Mouse (Mus musculus) adrenal gland, postnatal 4 days (tissue): ENCODE data around the gene Klra3. TPM values are rescaled to one million over a fixed set of nuclear protein-coding genes. Genes with fewer than 3 reads are reported as not detected.
"Not testable (repeated sequence)": the region's sequence is repeated elsewhere in the genome, so short reads cannot be mapped to it uniquely, and the experiment has no call there.

Experiments
- DNase-seq, 2 experiments: peaks; one replicate each; pipeline ENCODE4 v3.0.0; 2021 to 2022; ENCODE audit warnings: low spot score in 2 of 2, mixed read lengths in 2 of 2
- long read RNA-seq, 2 experiments: library from polyadenylated mRNA; stranded (forward); transcript quantifications; one replicate each; pipeline ENCODE4 v2.0.0; 2021
- total RNA-seq, 2 experiments: library from RNA; stranded (reverse); gene quantifications; 2 replicates each; pipeline ENCODE4 v1.2.3; 2021

Gene Klra3
- not detected for total RNA-seq
- long read RNA-seq, experiment 1 = 0 reads
- long read RNA-seq, experiment 2 = 0 reads

DNA sequence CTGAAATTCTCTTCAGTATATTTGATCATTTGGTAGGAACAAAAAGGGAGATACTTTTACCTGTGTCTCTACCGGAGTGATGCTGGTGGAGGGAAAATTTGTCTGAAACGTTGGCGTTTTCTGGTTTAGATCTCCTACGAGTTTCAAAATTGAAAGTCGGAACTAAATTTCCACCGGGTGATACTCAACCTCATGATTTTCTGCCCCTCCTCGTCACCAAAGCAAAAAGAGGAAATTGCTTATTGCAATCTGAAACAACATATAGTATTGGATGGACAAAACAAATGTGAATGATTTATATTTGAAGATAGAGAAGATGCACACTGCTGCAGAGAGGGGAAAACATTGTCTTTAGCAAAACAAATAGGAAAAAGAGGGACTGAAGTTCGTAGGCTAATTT, at the start of gene Klra3:
Gene Klra3 (minus strand): TSS at position 164 of the 400 bp plus-strand sequence.
- DNase-seq = no peak

DNA sequence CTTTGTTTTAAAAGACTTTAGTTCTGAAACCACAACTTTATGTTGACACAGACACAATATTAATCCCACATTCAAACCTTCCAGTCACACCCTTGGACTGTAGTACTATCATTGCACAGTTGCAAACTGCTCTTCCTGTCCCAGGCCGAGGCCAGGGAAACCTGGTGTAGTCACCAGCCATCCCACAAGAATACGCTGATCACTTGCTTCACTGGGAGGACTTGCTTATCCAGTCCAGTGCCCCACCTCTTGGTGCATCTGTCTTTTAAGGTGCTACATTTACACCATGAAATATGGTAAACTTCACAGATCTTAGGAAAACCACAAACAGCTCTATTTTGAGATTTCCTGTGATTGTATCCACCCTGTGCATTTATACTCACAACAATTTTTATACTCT, 49.4 kb upstream of the Klra3 start, which contains the start of gene Klra1:
Gene Klra1 (minus strand): TSS at position 125 of the 400 bp plus-strand sequence.
- no peak for DNase-seq

DNA sequence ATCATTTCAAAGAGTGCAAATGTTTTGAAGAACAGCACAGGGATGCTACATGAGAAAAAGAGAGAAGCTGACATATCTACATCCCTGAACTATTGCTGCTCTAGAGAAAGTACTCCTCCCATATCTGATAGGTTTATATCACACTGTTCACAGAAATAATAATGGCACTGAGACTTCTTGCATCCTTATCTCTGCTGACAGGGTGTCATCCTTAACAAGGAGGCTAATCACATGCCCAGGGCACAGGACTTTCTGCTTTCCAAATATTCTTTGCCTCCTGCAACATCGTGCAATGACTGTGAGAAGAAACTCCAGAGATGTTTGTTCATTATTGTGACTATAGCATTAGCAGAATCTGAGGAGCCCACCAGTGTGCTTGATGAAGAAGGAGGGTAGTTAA, 48.4 kb upstream of the Klra3 start:
- DNase-seq = no peak

DNA sequence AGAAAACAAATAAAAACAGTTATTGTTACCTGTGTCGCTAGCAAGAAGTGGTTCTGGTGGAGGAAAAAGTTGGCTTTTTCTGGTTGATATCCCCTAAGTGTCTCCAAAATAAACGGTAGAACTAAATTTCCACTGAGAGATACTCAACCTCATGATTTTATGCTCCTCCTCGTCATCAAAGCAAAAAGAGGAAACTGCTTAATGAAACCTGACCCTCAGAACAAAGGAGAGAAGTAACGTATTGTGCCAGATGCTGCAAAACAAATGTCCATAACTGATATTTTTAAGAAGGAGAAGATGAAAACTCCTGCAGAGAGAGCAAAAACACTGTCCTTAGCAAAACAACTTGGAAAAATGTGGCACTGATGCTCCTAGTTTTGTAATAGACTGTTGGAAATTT, 45.0 kb upstream of the Klra3 start:
- no peak for DNase-seq

DNA sequence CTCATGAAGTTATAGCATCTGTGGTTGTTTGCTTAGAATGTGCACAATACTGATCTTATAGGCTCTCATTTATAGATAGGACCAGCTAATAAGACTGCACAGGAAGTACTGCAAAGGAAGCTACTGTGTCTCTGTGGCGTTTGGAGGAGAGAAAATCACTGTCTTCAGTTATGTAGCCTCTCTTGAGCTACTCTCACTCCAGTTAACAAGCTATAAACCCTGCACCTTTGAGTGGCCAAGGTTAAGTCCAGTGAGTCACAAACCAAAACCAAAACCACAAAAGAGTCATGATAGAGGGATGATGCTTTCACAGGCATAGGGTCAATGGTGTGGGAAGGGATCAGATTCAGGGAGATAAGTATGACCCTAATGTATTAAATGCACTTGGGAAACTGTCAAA, 8.0 kb upstream of the Klra3 start:
- not testable (repeated sequence) for DNase-seq

DNA sequence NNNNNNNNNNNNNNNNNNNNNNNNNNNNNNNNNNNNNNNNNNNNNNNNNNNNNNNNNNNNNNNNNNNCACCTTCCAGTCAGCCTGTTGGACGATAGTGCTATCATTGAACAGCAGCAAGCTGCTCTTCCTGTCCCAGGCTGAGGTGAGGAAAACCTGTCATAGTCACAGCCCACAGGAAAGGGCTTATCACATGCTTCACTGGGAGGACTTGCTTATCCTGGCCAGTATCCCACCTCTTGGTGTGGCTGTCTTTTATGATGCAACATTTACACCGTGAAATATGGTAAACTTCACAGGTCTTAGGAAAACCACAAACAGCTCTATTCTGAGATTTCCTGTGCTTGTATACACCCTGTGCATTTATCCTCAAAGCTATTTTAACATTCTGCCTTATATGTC, 4.6 kb upstream of the Klra3 start:
- not testable (repeated sequence) for DNase-seq

DNA sequence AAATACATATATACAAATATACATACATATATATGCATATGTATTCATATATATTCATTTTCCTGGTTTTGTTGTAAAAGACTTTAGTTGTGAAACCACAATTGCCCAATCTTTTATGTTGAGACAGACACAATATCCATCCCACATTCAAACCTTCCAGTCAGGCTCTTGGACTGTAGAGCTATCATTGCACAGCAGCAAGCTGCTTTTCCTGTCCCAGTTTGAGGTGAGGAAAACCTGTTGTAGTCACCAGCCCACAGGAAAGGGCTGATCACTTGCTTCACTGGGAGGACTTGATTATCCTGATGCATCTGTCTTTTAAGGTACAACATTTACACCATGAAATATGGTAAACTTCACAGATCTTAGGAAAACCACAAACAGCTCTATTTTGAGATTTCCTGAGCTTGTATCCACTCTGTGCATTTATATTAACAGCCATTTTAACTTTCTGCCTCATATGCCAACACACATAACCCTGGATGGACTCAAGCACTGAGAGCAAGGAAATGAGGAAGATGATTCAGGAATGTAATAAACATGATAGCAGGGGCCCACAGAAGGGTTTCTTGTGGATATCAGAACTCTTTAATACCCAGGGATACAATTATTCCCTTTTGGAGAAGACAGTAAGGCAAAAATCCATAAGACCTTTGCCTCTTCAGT, 49.3 kb downstream of the Klra3 start:
- DNase-seq = no peak

DNA sequence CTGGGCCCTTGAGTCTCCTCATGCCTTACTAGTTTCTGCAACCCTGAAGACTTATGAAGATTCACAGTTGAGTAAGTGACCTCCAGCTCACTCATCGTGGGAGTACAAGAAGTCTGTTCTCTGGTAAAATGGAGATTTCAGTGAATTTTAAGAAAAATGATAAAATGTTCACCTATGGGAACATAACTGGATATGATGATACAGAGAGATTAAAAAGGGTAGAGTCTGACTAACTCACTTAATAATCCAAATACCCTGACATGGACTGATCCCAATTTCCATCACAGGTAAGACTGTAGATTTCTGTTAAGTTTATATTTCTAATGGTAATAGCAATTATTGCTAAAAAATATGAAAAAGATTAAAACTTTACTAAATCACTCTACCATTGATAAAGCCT, 55.5 kb downstream of the Klra3 start, which contains the start of gene Klra10:
Gene Klra10 (minus strand): TSS at position 101 of the 400 bp plus-strand sequence.
- DNase-seq = not testable (repeated sequence)

Other genes starting within 250 kb of the Klra3 start
- gene Klra8, start 207.7 kb downstream of the Klra3 start, total RNA-seq = not detected
- gene Klra9, start 144.5 kb downstream of the Klra3 start, total RNA-seq = not detected
- gene Klra7, start 104.3 kb downstream of the Klra3 start, total RNA-seq = not detected
- not detected for gene Klra10, start 55.6 kb downstream of the Klra3 start, total RNA-seq
- not detected for gene Klra1, start 49.3 kb upstream of the Klra3 start, total RNA-seq